Mouse (Mus musculus): ENCODE measurements around the gene Slc22a22. TPM values are rescaled to one million over a fixed set of nuclear protein-coding genes. Genes with fewer than 3 reads are reported as not detected.

Slc22a22 gene
- total and polyA plus RNA-seq, 2 experiments from 2014 or later = not detected

DNA sequence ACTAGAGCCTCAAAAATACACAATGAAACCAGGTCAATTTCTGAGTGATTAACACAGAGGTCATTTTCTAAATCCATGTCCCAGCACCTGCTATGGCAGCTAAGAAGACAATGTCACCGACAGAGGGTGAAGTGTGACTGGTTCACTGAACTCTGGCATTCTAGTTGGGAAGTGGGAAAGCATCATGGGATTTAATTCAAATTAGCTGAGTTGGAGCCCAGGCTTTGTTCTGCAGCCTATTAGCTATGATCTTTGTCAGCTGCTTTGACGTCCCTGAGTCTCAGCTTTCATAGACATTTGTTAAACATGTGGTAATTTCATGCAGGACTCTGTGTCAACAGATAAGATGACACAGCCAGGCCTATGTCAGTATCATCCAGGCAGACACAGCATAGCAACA is 5.1 kb upstream of the Slc22a22 start:
- Histone ChIP-seq H3K36me3 (replicated peaks; ENCODE audit: control insufficient read depth, insufficient read depth, low read length) (no peaks in the 10 kb centered on the region), H3K9ac (replicated peaks; ENCODE audit: low read depth, low read length) (no peak overlapping the region), H3K4me2 (ENCODE audit: low read depth, low read length) (no peak overlapping the region), H3K27me3 (ENCODE audit: control insufficient read depth, insufficient read depth, low read length) (no peaks in the 10 kb centered on the region), H3K9me3 (replicated peaks; ENCODE audit: control insufficient read depth, low read length) (no peaks in the 10 kb centered on the region; the same call in 1 of the 2 replicates), H3K4me1 (ENCODE audit: control insufficient read depth, insufficient read depth) (no peaks in the 10 kb centered on the region), H3K4me3 (ENCODE audit: low read depth, low read length) (no peak overlapping the region), H3K27ac (ENCODE audit: low read depth) (no peak overlapping the region)
- 53% methylated on average over 2 of the region's 2 CpGs for WGBS
- ATAC-seq (ENCODE audit: insufficient read depth, low read depth) = no peak
- no peak for DNase-seq (ENCODE audit: low spot score)
- no peak for TF ChIP-seq EP300 (IDR thresholded peaks at IDR 0.05; ENCODE audit: low read depth)
- TF ChIP-seq CTCF (IDR thresholded peaks at IDR 0.05; ENCODE audit: low read depth) = no peak

GRCm38 (mm10) chr15:57471648-57472047 is 5.8 kb downstream of the Slc22a22 start:
- no peaks in the 10 kb centered on the region for H3K27me3 ChIP-seq (ENCODE audit: control insufficient read depth, insufficient read depth, low read length)
- H3K4me3 ChIP-seq (ENCODE audit: low read depth, low read length) = no peak overlapping the region
- no peaks in the 10 kb centered on the region for H3K36me3 ChIP-seq (replicated peaks; ENCODE audit: control insufficient read depth, insufficient read depth, low read length)
- H3K9ac ChIP-seq (replicated peaks; ENCODE audit: low read depth, low read length) = no peak overlapping the region
- TF ChIP-seq CTCF (IDR thresholded peaks at IDR 0.05; ENCODE audit: low read depth) = no peak
- no peak for TF ChIP-seq EP300 (IDR thresholded peaks at IDR 0.05; ENCODE audit: low read depth)
- no peak overlapping the region for H3K4me2 ChIP-seq (ENCODE audit: low read depth, low read length)
- no peaks in the 10 kb centered on the region for H3K9me3 ChIP-seq (replicated peaks; ENCODE audit: control insufficient read depth, low read length)
- ATAC-seq (ENCODE audit: insufficient read depth, low read depth) (no peak), DNase-seq (ENCODE audit: low spot score) (no peak)
- 67% methylated on average over 3 of the region's 3 CpGs for WGBS
- no peaks in the 10 kb centered on the region for H3K4me1 ChIP-seq (ENCODE audit: control insufficient read depth, insufficient read depth)
- no peak overlapping the region for H3K27ac ChIP-seq (ENCODE audit: low read depth)

GRCm38 (mm10) chr15:57465996-57466395 is 11.4 kb downstream of the Slc22a22 start:
- H3K9ac ChIP-seq (replicated peaks; ENCODE audit: low read depth, low read length) = no peak overlapping the region

GRCm38 (mm10) chr15:57465061-57465460 is 12.4 kb downstream of the Slc22a22 start:
- Histone ChIP-seq H3K4me1 (ENCODE audit: control insufficient read depth, insufficient read depth) (no peaks in the 10 kb centered on the region), H3K9ac (replicated peaks; ENCODE audit: low read depth, low read length) (no peak overlapping the region), H3K9me3 (replicated peaks; ENCODE audit: control insufficient read depth, low read length) (no peaks in the 10 kb centered on the region), H3K36me3 (replicated peaks; ENCODE audit: control insufficient read depth, insufficient read depth, low read length) (no peaks in the 10 kb centered on the region), H3K27ac (ENCODE audit: low read depth) (no peak overlapping the region), H3K4me3 (ENCODE audit: low read depth, low read length) (no peak overlapping the region), H3K4me2 (ENCODE audit: low read depth, low read length) (no peak overlapping the region), H3K27me3 (ENCODE audit: control insufficient read depth, insufficient read depth, low read length) (no peaks in the 10 kb centered on the region)
- 82% methylated on average over 6 of the region's 6 CpGs for WGBS
- no peak for ATAC-seq (ENCODE audit: insufficient read depth, low read depth)
- DNase-seq (ENCODE audit: low spot score) = no peak
- TF ChIP-seq EP300 (IDR thresholded peaks at IDR 0.05; ENCODE audit: low read depth) (no peak), CTCF (IDR thresholded peaks at IDR 0.05; ENCODE audit: low read depth) (no peak)

More at GRCm38 (mm10) chr15:57465996-57466395, 11.4 kb downstream of the Slc22a22 start:
- no peaks in the 10 kb centered on the region for H3K9me3 ChIP-seq (replicated peaks; ENCODE audit: control insufficient read depth, low read length)
- H3K36me3 ChIP-seq (replicated peaks; ENCODE audit: control insufficient read depth, insufficient read depth, low read length) = no peaks in the 10 kb centered on the region
- H3K4me3 ChIP-seq (ENCODE audit: low read depth, low read length) = no peak overlapping the region
- H3K4me2 ChIP-seq (ENCODE audit: low read depth, low read length) = no peak overlapping the region
- TF ChIP-seq EP300 (IDR thresholded peaks at IDR 0.05; ENCODE audit: low read depth) (no peak), CTCF (IDR thresholded peaks at IDR 0.05; ENCODE audit: low read depth) (no peak)
- H3K27ac ChIP-seq (ENCODE audit: low read depth) = no peak overlapping the region
- H3K27me3 ChIP-seq (ENCODE audit: control insufficient read depth, insufficient read depth, low read length) = no peaks in the 10 kb centered on the region
- ATAC-seq (ENCODE audit: insufficient read depth, low read depth) = no peak
- no peak for DNase-seq (ENCODE audit: low spot score)
- H3K4me1 ChIP-seq (ENCODE audit: control insufficient read depth, insufficient read depth) = no peaks in the 10 kb centered on the region

GRCm38 (mm10) chr15:57464066-57464465 is 13.4 kb downstream of the Slc22a22 start:
- H3K4me3 ChIP-seq (ENCODE audit: low read depth, low read length) = no peak overlapping the region
- H3K9me3 ChIP-seq (replicated peaks; ENCODE audit: control insufficient read depth, low read length) = no peaks in the 10 kb centered on the region
- no peak overlapping the region for H3K4me2 ChIP-seq (ENCODE audit: low read depth, low read length)
- WGBS = 76% methylated on average over 11 of the region's 11 CpGs
- TF ChIP-seq EP300 (IDR thresholded peaks at IDR 0.05; ENCODE audit: low read depth) (no peak), CTCF (IDR thresholded peaks at IDR 0.05; ENCODE audit: low read depth) (no peak)
- no peak overlapping the region for H3K27ac ChIP-seq (ENCODE audit: low read depth)
- DNase-seq (ENCODE audit: low spot score) (no peak), ATAC-seq (ENCODE audit: insufficient read depth, low read depth) (no peak)
- H3K9ac ChIP-seq (replicated peaks; ENCODE audit: low read depth, low read length) = no peak overlapping the region
- H3K27me3 ChIP-seq (ENCODE audit: control insufficient read depth, insufficient read depth, low read length) = no peaks in the 10 kb centered on the region
- H3K36me3 ChIP-seq (replicated peaks; ENCODE audit: control insufficient read depth, insufficient read depth, low read length) = no peaks in the 10 kb centered on the region
- H3K4me1 ChIP-seq (ENCODE audit: control insufficient read depth, insufficient read depth) = no peaks in the 10 kb centered on the region

- no peak for DNase-seq (ENCODE audit: low spot score)
- H3K4me2 ChIP-seq (ENCODE audit: low read depth, low read length) = no peak overlapping the region
- no peak for ATAC-seq (ENCODE audit: insufficient read depth, low read depth)
- no peak overlapping the region for H3K27ac ChIP-seq (ENCODE audit: low read depth)
- H3K9ac ChIP-seq (replicated peaks; ENCODE audit: low read depth, low read length) = no peak overlapping the region
- H3K4me3 ChIP-seq (ENCODE audit: low read depth, low read length) = no peak overlapping the region
- H3K9me3 ChIP-seq (replicated peaks; ENCODE audit: control insufficient read depth, low read length) = no peaks in the 10 kb centered on the region
- no peaks in the 10 kb centered on the region for H3K4me1 ChIP-seq (ENCODE audit: control insufficient read depth, insufficient read depth)
- WGBS = 34% methylated on average over 1 of the region's 1 CpGs
- no peaks in the 10 kb centered on the region for H3K27me3 ChIP-seq (ENCODE audit: control insufficient read depth, insufficient read depth, low read length)
- TF ChIP-seq CTCF (IDR thresholded peaks at IDR 0.05; ENCODE audit: low read depth) = no peak
- TF ChIP-seq EP300 (IDR thresholded peaks at IDR 0.05; ENCODE audit: low read depth) = no peak
- no peaks in the 10 kb centered on the region for H3K36me3 ChIP-seq (replicated peaks; ENCODE audit: control insufficient read depth, insufficient read depth, low read length)
Observed at GRCm38 (mm10) chr15:57461284-57461683, 16.1 kb downstream of the Slc22a22 start.
